Mouse (Mus musculus) bone marrow, adult 2 months (tissue): ENCODE data around the gene Lgmn. TPM values are rescaled to one million over a fixed set of nuclear protein-coding genes. Genes with fewer than 3 reads are reported as not detected.

Source experiments
- H3K27ac ChIP-seq: fragments of 200-500 bp; 2 replicates; pipeline ENCODE4 v1.5.1; 2012; ENCODE audit warnings: low read depth, mild to moderate bottlenecking, control low read depth, inconsistent platforms, low read length; ENCODE audit not compliant: control insufficient read depth, poor library complexity, insufficient read depth
- H3K4me1 ChIP-seq: fragments of 200-500 bp; 2 replicates; pipeline ENCODE4 v1.6.1; 2011; ENCODE audit warnings: low read length; ENCODE audit not compliant: control insufficient read depth, insufficient read depth
- H3K4me3 ChIP-seq: fragments of 200-500 bp; replicated peaks from 2 replicates; pipeline ENCODE3; 2011; ENCODE audit warnings: mild to moderate bottlenecking, low read depth, low read length, control low read depth; ENCODE audit not compliant: control insufficient read depth
- CTCF ChIP-seq: fragments of 200-500 bp; IDR thresholded peaks from 2 replicates; pipeline ENCODE4 v1.5.1; 2011; ENCODE audit warnings: low read length, control low read depth; ENCODE audit not compliant: control insufficient read depth, insufficient read depth
- POLR2A ChIP-seq: fragments of 200-500 bp; IDR thresholded peaks from 2 replicates; pipeline ENCODE4 v1.6.1; 2011; ENCODE audit warnings: low read depth, mild to moderate bottlenecking, control low read depth, low read length, borderline replicate concordance; ENCODE audit not compliant: control insufficient read depth
- WGBS: fragments of 180-500 bp; shearing (Covaris S2); methylation state at CpG from one replicate; pipeline ENCODE4 v1.1.7; 2018; 5-methylcytosine and 5-hydroxymethylcytosine counted together
- polyA plus RNA-seq: library from polyadenylated mRNA; stranded (reverse); fragments of >200 nt; gene quantifications from 2 replicates; pipeline ENCODE4 v1.2.4, GENCODE M21; 2011; ENCODE audit warnings: low replicate concordance; ENCODE audit not compliant: missing spikeins, insufficient read depth, insufficient read length

Lgmn gene
- polyA plus RNA-seq, 1 experiment = 35.4 TPM

DNA sequence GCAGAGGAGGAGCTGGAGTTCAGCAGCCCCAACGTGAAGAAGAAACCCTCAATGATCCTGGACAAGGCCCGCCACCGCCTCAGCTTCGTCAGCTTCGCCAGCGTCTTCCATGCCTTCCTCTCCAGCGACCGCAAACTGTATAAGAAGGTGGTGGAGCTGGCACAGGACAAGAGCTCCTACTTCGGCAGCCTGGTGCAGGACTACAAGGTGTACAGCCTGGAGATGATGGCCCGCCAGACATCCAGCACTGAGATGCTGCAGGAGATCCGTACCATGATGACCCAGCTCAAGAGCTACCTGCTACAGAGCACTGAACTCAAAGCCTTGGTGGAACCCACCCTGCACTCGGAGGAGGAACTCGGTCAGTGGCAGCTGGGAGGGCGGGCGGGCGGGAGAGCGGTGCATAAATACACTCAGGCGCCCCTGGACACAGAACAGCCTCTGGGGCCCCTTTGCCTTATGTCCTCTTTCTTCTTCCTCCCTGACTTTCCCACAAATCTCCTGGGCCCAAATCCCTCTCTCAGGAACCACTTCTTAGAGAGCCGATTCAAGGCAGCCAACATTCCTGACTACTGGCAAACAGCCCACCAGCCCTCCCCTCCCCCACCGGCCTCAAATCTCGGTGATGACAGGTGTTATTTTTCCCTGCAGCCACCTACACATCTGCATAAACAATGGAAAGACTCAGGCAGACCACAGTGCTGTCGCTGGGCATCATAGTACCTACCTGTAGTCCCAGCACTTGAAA is 70.0 kb downstream of the Lgmn start:
- H3K4me1 ChIP-seq = peaks cover 23% of the 10 kb centered on the region
- WGBS = 27% methylated on average over 22 of the region's 22 CpGs
- H3K4me3 ChIP-seq = peak overlapping the region; percentile 73
- TF ChIP-seq CTCF = no peak
- TF ChIP-seq POLR2A = no peak
- H3K27ac ChIP-seq = peak overlapping the region; percentile 89

DNA sequence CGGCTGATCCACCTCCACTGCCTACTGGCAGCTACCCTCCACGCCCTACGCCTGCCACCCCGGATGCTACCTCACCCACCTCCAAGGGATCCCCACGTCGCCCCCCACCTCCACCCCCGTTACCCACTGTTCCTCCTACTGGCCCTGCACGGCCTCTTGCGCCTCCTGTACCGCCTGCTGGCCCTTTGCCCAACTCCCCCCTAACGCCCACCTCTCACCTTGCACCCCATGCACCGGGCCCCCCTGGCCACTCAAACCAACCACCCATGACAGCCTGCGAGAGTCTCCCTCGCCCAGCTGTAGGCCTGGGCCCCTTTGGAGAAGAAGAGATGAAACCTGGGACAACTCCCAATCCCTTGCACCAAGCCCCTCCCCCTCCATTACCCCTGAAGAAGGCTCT is 71.1 kb downstream of the Lgmn start:
- H3K4me3 ChIP-seq = peak overlapping the region; percentile 73
- WGBS = 23% methylated on average over 14 of the region's 14 CpGs
- 0 out of 2 replicates have a peak, but pooled peaks have one; percentile 12 for TF ChIP-seq POLR2A
- no peak for TF ChIP-seq CTCF
- H3K27ac ChIP-seq = peak overlapping the region; percentile 89
- peaks cover 25% of the 10 kb centered on the region for H3K4me1 ChIP-seq

DNA sequence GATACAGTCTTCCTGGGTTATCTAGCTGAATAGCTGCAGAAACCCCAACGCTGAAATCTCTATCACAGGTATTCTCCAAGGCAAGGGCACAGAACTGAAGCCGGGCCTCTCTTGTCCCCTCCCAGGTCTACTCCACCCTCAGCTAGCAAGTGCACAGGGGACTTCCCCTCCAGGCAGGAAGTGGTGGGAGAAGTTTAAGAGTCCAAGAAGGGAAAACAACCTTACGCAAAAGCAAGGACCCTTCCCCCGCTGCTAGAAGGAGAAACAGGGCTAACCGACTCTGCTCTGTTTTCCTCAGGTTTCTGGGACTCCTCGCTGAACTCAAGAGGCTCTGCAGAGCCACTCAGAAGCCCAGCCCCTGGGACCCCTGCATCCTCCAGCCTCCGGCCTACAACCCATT is 71.5 kb downstream of the Lgmn start:
- no peak for TF ChIP-seq CTCF
- 0 out of 2 replicates have a peak, but pooled peaks have one; percentile 25 for TF ChIP-seq POLR2A
- Histone ChIP-seq H3K27ac (peak overlapping the region; percentile 89), H3K4me1 (peaks cover 25% of the 10 kb centered on the region), H3K4me3 (peak overlapping the region; percentile 73)
- 10% methylated on average over 7 of the region's 7 CpGs for WGBS

DNA sequence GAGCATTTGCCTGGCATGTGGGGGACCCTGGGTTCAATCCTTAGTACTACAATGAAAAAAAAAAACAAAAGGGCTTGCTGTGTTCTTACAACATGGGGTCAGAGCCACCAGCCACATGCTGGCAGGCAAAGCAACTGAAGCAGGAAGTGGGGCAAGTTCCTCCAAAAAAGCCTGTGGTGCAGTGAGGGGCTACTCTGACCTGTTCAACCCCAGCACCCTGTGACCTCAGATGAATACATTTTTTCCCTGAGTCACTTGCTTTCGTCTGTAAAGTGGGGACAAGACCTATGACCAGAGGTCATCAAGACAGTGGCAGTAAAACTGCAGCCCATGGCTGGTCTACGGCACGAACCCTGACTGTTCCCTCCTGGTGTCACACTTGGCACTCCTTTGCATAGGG is 72.5 kb downstream of the Lgmn start:
- TF ChIP-seq POLR2A (no peak), CTCF (no peak)
- Histone ChIP-seq H3K4me1 (peaks cover 25% of the 10 kb centered on the region), H3K4me3 (no peak overlapping the region), H3K27ac (peak overlapping the region; percentile 89)
- 38% methylated on average over 3 of the region's 3 CpGs for WGBS

DNA sequence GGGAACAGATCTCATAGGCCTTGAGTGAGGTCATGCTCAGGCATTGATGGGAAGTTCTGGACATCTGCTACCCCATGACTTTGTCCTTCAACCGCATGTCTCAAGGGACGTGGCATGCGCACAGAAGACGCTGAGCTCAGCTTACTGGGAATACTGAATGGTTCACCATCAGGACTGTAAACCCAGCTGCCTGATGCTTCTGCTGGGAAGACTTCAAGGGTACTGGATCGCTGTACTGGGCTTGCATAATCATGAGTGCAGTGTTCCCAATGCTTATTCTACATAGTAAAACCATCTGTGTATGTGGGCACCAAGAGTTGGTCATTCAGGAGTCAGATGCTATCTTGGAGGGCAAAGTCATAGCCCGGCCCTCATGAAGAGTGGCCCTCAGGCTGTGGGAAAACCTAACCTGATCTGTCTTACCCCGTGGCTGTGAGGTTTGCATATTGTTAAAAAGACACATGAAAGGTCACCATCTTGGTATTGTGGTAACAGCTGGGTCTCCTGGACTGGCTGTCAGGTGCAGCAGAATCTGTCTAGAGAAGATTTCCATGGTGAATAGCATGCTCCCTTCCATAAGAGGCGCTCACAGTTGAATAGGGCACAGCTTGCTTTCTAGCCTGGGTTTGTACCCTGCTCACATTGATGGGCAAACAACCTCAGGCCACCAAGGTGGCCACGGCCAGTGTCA is 73.3 kb downstream of the Lgmn start:
- H3K4me1 ChIP-seq = peaks cover 22% of the 10 kb centered on the region
- H3K4me3 ChIP-seq = no peak overlapping the region
- WGBS = 63% methylated on average over 9 of the region's 9 CpGs
- H3K27ac ChIP-seq = peak overlapping the region; percentile 71
- TF ChIP-seq CTCF (no peak), POLR2A (no peak)

DNA sequence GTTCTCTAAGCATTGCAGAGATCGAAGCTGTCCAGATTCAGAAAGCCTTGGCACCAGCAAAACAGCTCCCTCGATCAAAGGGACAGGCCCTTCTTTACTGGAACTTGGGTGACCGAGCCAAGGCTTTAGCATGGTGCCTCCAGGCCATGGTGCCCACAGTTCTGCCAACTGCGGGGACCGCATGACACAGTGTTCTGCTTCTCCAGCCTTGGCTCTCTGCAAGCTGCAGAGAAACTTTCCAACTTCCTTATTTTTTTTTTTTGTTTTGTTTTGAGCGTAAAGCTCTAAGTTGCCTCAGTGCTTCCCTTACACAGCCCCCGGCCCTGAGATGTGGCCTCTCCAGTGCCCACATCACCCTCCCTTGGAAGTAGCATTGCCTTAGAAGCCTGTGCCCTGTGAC is 74.6 kb downstream of the Lgmn start:
- no peak overlapping the region for H3K4me3 ChIP-seq
- 15% methylated on average over 7 of the region's 7 CpGs for WGBS
- TF ChIP-seq POLR2A = no peak
- TF ChIP-seq CTCF = no peak
- H3K4me1 ChIP-seq = peaks cover 20% of the 10 kb centered on the region
- H3K27ac ChIP-seq = peak overlapping the region; percentile 71

DNA sequence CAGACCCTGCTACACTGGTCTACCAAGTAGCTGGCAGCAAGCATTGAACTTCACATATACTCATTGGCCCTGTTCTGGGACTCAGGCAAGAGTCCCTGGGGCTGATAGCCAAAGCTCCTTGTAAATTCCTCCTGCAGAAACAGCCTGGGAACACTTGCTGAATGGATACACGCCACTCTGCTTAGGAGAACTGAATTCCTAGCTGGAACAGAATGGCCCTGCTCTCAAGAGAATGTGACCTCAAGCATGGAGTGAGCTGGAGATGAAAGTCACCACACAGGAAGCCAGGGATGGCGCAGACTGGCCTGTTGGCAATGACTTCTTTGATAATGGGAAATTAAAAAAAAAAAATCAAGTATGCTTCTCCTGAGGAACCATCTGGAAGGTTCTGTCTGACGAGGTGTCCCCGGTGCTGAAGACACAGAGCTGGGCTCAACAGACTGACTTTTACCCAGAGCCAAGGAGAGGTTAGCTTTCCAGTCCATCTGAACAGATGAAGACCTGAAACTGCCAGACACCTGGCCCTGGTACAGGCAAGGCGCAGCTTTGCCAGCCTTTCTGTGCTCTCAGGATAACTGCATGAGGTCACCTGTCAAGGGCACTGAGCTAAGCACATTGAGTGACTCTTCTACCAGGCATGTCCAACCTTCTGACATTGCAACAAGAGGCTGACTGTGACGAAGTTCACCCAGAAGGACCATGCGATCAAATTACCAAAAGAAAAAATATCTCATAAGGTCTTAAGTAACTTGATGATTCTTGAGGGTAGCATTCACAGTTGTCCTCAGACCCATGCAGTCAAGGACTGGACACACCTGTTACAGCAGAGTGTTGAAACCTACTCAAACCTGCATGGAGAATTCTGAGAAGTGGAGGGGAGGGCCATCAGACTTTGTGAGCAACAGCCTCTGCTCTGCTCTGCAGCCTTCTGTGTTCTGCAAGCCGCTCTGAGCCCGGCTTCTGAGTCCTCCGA is 78.1 kb downstream of the Lgmn start:
- TF ChIP-seq POLR2A (no peak), CTCF (no peak)
- Histone ChIP-seq H3K4me1 (peaks cover 14% of the 10 kb centered on the region; the same call in 1 of the 2 replicates), H3K27ac (peak overlapping the region; percentile 30; the same call in 1 of the 2 replicates), H3K4me3 (no peak overlapping the region)
- WGBS = 52% methylated on average over 10 of the region's 10 CpGs
